Mouse (Mus musculus): ENCODE measurements around the gene Slc25a39. TPM values are rescaled to one million over a fixed set of nuclear protein-coding genes. Genes with fewer than 3 reads are reported as not detected.

The Slc25a39 gene
- 24.6 and 35.4 TPM in 2 replicates for total RNA-seq (2017)

GRCm38 (mm10) chr11:102407834-102408215 lies at the start of gene Slc25a39:
TSS of gene Slc25a39 (minus strand) at chr11:102407946.
- ATAC-seq (replicated peaks; ENCODE audit: low read depth, poor library complexity, severe bottlenecking): 0 out of 2 replicates have a peak, but pooled peaks have one; percentile 3

GRCm38 (mm10) chr11:102455740-102456396 lies 48.1 kb upstream of the Slc25a39 start:
- peak; percentile 69 for ATAC-seq (replicated peaks; ENCODE audit: low read depth, poor library complexity, severe bottlenecking)

- no peak for ATAC-seq (replicated peaks; ENCODE audit: low read depth, poor library complexity, severe bottlenecking)
These were observed 45.4 kb upstream of the Slc25a39 start for GRCm38 (mm10) chr11:102453131-102453530.

- ATAC-seq (replicated peaks; ENCODE audit: low read depth, poor library complexity, severe bottlenecking): no peak
These were observed 41.6 kb upstream of the Slc25a39 start for GRCm38 (mm10) chr11:102449043-102450008.

- ATAC-seq (replicated peaks; ENCODE audit: low read depth, poor library complexity, severe bottlenecking): no peak
These were observed 40.6 kb upstream of the Slc25a39 start for GRCm38 (mm10) chr11:102448327-102448726.

- peak; percentile 54 for ATAC-seq (replicated peaks; ENCODE audit: low read depth, poor library complexity, severe bottlenecking)
These were observed 39.8 kb upstream of the Slc25a39 start, which contains the start of gene Fam171a2 for GRCm38 (mm10) chr11:102447497-102447896. TSS of gene Fam171a2 (minus strand) at chr11:102447682.

- 0 out of 2 replicates have a peak, but pooled peaks have one; percentile 10 for ATAC-seq (replicated peaks; ENCODE audit: low read depth, poor library complexity, severe bottlenecking)
These were observed 39.1 kb upstream of the Slc25a39 start for GRCm38 (mm10) chr11:102446581-102447461.

- ATAC-seq (replicated peaks; ENCODE audit: low read depth, poor library complexity, severe bottlenecking): no peak
These were observed 38.2 kb upstream of the Slc25a39 start for GRCm38 (mm10) chr11:102445891-102446361.

- ATAC-seq (replicated peaks; ENCODE audit: low read depth, poor library complexity, severe bottlenecking): no peak
These were observed 37.6 kb upstream of the Slc25a39 start for GRCm38 (mm10) chr11:102445264-102445890.

- no peak for ATAC-seq (replicated peaks; ENCODE audit: low read depth, poor library complexity, severe bottlenecking)
These were observed 37.0 kb upstream of the Slc25a39 start for GRCm38 (mm10) chr11:102444781-102445180.

GRCm38 (mm10) chr11:102444321-102444720 lies 36.6 kb upstream of the Slc25a39 start:
- ATAC-seq (replicated peaks; ENCODE audit: low read depth, poor library complexity, severe bottlenecking): no peak

- ATAC-seq (replicated peaks; ENCODE audit: low read depth, poor library complexity, severe bottlenecking): no peak
These were observed 36.0 kb upstream of the Slc25a39 start for GRCm38 (mm10) chr11:102443740-102444139.

- no peak for ATAC-seq (replicated peaks; ENCODE audit: low read depth, poor library complexity, severe bottlenecking)
These were observed 34.3 kb upstream of the Slc25a39 start for GRCm38 (mm10) chr11:102442089-102442488.

- ATAC-seq (replicated peaks; ENCODE audit: low read depth, poor library complexity, severe bottlenecking): no peak
These were observed 33.7 kb upstream of the Slc25a39 start for GRCm38 (mm10) chr11:102441434-102441833.

- ATAC-seq (replicated peaks; ENCODE audit: low read depth, poor library complexity, severe bottlenecking): no peak; the same call in 1 of the 2 replicates
These were observed 32.5 kb upstream of the Slc25a39 start for GRCm38 (mm10) chr11:102440255-102440654.

- no peak for ATAC-seq (replicated peaks; ENCODE audit: low read depth, poor library complexity, severe bottlenecking)
These were observed 31.6 kb upstream of the Slc25a39 start for GRCm38 (mm10) chr11:102439093-102440082.

- ATAC-seq (replicated peaks; ENCODE audit: low read depth, poor library complexity, severe bottlenecking): peak; percentile 40; the same call in 1 of the 2 replicates
These were observed 30.7 kb upstream of the Slc25a39 start for GRCm38 (mm10) chr11:102438212-102439092.

Measured in common myeloid progenitor, adult 5-6 weeks (primary cell).